Mouse (Mus musculus) ovary, postnatal 36 days (tissue): ENCODE results near the gene Prrx1.
A peak's percentile ranks its signal among the peaks of the same experiment; 100 is the strongest.

Source experiments
- DNase-seq: peaks from one replicate; pipeline ENCODE4 v3.0.0; 2022; ENCODE audit warnings: low spot score, mixed read lengths

Prrx1 gene

GRCm38 (mm10) chr1:163311861-163312811 is 1.4 kb downstream of the Prrx1 start:
- peak; percentile 53 for DNase-seq

GRCm38 (mm10) chr1:163311006-163311836 is 2.3 kb downstream of the Prrx1 start:
- DNase-seq = no peak

- no peak for DNase-seq
Measured at GRCm38 (mm10) chr1:163310023-163310754, 3.3 kb downstream of the Prrx1 start.

GRCm38 (mm10) chr1:163309466-163309865 is 4.0 kb downstream of the Prrx1 start:
- no peak for DNase-seq

GRCm38 (mm10) chr1:163308631-163309030 is 4.9 kb downstream of the Prrx1 start:
- DNase-seq = no peak

- no peak for DNase-seq
Measured at GRCm38 (mm10) chr1:163307706-163308105, 5.8 kb downstream of the Prrx1 start.

- no peak for DNase-seq
Measured at GRCm38 (mm10) chr1:163305956-163306355, 7.6 kb downstream of the Prrx1 start.

- DNase-seq = no peak
Measured at GRCm38 (mm10) chr1:163304837-163305236, 8.7 kb downstream of the Prrx1 start.

GRCm38 (mm10) chr1:163302292-163302691 is 11.2 kb downstream of the Prrx1 start:
- DNase-seq = no peak

- no peak for DNase-seq
Measured at GRCm38 (mm10) chr1:163293152-163293551, 20.4 kb downstream of the Prrx1 start.

GRCm38 (mm10) chr1:163291925-163292324 is 21.6 kb downstream of the Prrx1 start:
- no peak for DNase-seq

- DNase-seq = no peak
Measured at GRCm38 (mm10) chr1:163289131-163289530, 24.4 kb downstream of the Prrx1 start.

- no peak for DNase-seq
Measured at GRCm38 (mm10) chr1:163285539-163285938, 28.0 kb downstream of the Prrx1 start.

- no peak for DNase-seq
Measured at GRCm38 (mm10) chr1:163285136-163285535, 28.4 kb downstream of the Prrx1 start.

GRCm38 (mm10) chr1:163283980-163284635 is 29.4 kb downstream of the Prrx1 start:
- no peak for DNase-seq

GRCm38 (mm10) chr1:163281450-163282198 is 31.9 kb downstream of the Prrx1 start:
- DNase-seq = no peak

GRCm38 (mm10) chr1:163280842-163281122 is 32.7 kb downstream of the Prrx1 start:
- DNase-seq = no peak

GRCm38 (mm10) chr1:163280097-163280841 is 33.2 kb downstream of the Prrx1 start:
- DNase-seq = no peak

GRCm38 (mm10) chr1:163277069-163277468 is 36.4 kb downstream of the Prrx1 start:
- no peak for DNase-seq

- DNase-seq = no peak
Measured at GRCm38 (mm10) chr1:163274919-163275318, 38.6 kb downstream of the Prrx1 start.
